Mouse (Mus musculus): ENCODE data around the gene Rab3b.
"Not testable (repeated sequence)": the region's sequence is repeated elsewhere in the genome, so short reads cannot be mapped to it uniquely, and the experiment has no call there.

Rab3b gene

DNA sequence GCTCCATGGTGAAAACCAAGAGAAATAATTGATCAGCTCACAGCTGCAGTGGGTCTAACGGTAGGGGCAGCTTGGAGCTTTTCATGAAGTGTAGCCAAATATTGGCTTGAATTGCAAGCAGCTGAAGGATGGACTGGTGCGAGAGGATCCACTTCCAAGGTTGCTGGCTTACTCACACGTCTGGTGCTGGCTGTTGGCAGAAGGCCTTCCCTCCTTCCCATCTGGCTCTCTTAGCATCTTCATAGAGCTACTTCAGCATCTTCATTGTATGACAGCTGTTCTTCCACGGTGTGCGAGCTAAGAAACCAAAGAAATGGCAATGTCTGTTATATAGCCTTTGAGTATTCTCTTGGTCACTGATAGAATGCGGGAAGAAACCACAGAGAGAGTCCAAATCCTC, 12.0 kb downstream of the Rab3b start:
- DNase-seq (ENCODE audit: low spot score in 2 of 2), result no peak

DNA sequence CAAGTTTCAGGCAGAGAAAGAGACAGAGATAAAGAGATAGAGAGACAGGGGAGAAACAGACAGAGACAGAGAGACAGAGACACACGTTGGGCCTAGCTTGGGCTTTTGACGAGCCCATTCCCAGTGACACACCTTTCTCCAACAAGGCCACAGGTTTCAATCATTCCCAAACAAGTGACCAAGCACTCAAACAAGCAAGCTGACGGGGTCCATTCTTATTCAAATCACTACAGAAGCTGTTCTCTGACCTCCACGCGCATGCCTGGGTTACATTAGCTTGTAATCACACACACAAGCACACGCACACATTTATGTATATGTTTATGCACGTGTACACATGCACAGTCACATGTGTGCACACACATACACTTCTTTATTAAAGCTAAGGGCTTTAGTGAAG, 21.6 kb downstream of the Rab3b start:
- no peak for DNase-seq (ENCODE audit: low spot score in 2 of 2)

DNA sequence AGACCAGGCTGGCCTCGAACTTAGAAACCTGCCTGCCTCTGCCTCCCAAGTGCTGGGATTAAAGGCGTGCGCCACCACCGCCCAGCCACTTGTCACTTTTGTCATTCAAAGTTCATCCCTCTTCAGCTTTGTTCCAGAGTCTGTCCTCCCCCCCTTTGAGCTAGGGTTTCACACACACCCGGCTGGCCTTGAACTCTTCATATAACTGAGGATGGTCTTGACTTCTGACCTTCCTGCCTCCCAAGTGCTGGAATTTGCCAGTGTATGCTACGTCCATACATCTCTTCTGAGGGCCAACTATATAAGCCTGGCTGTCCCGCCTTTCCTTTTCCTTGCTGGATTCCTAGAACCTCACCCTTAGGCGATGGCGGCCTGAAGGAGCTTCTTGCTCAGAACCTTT, 24.0 kb downstream of the Rab3b start:
- no peak for DNase-seq (ENCODE audit: low spot score in 2 of 2)

DNA sequence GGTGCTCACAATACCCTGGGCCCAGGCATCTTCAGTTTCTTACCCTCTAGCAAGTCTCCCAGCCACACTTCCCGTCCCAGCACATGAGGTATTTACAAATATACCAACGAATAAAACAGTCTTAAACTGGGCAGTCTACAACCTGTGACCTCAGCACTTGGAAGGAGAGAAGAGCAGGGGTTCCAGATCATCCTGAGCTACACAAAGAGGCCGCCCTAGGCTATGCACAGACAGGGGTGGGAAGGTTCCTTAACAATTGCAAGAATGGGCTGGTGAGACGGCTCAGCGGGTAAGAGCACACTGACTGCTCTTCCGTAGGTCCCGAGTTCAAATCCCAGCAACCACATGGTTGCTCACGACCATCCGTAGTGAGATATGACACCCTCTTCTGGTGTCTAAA, 24.5 kb downstream of the Rab3b start:
- no peak for DNase-seq (ENCODE audit: low spot score in 2 of 2)

DNA sequence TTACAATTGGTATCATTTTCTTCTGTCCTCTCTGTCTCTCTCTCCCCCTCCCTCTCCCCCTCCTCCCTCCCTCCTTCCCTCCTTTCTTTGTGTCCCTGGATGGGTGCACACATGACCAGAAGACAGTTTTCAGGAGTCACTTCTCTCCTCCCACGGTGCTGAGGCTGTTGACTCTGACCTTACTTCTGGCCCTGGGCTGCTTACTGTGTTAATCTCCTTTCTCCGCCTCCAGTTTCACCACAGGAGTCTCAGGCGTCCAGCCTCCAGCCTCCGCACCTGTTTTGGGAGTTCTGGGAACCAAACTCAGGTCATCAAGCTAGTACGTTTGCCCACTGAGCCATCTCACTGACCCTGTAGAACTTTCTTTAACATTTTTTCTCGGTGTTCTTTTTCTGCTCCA, 25.2 kb downstream of the Rab3b start:
- DNase-seq (ENCODE audit: low spot score in 2 of 2), result no peak

DNA sequence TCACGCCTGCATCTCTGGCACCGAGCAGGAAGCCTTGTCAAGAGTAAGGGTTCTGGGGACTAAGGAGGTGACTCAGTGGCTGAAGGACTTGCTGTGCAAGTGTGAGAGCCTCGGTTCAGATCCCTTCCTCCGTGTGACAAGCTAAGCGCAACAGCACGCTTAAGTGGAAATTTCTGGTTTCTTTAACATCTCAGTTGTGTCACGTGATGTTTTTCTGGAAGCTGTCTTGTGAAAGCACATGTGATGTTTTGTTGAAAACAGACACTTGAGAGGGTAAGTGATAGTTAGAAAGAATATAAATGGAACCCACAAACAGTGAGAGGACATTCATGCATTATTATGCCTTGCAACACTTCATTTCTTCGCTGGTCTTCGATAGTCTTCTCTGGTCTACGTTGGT, 25.9 kb downstream of the Rab3b start:
- DNase-seq (ENCODE audit: low spot score in 2 of 2), result no peak

DNA sequence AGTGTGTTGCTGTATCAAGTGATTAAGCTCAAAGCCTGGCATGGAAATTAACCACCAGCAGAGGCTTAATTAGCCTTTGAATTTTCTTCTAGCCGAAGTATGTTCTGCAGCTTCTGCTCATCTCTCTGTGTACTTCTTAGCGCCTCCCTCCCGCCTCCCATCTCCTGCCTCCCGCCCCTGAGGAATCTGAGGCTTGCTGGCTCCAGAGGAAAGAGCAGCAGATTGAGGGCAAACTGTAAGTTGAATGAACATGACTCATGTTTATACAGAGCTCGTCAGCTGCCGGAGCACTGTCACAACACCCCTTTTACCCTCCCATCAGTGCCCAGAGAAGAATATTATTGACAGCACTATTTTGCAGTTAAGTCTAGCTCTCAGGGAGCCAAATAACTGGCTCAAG, 27.0 kb downstream of the Rab3b start:
- no peak for DNase-seq (ENCODE audit: low spot score in 2 of 2)

DNA sequence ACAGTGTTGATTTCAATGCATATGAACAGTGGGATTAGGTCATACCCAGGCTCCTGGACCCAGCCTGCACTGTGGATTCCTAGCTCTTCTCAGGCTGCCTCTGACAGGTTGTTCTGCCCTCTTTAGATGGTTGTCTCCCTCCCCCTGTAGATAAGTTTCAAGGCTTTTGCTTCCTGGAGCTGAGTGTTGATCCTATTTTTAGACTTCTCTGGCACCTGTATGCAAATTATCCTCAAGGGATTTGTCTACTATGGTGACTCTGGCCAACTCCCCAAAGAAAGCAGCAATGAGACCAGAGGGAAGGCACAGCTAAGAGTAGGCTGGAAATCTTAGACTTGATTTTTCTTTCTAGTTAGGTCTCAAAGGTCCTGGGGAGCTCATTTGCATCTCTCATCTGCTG, 28.6 kb downstream of the Rab3b start:
- no peak for DNase-seq (ENCODE audit: low spot score in 2 of 2)

DNA sequence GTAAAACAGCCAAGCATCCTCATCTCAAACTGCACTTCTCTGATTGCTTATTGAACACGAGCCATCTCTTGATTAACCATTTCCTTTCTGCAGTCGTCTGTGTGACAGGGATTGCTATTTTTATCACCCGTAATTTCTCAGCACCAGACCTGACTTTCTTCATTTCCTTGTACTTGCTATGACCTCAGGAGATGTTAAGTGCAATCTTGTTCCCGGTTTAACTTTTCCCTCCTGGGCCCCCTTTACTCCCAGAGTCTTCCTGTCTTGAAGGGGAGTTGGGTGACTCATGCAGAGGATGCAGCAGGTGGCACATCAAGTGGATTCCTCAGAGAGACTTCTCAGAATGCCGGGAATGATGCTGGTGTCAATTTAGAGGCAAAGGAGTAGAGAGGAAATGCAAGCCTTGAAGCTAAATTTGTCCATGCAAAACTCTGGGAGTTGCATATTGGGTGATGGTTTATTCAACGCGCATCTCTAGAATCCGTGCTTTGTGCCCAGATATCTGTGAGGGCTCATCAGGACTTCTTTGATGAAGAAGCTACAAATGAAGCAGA, 31.1 kb downstream of the Rab3b start:
- no peak for DNase-seq (ENCODE audit: low spot score in 2 of 2)

DNA sequence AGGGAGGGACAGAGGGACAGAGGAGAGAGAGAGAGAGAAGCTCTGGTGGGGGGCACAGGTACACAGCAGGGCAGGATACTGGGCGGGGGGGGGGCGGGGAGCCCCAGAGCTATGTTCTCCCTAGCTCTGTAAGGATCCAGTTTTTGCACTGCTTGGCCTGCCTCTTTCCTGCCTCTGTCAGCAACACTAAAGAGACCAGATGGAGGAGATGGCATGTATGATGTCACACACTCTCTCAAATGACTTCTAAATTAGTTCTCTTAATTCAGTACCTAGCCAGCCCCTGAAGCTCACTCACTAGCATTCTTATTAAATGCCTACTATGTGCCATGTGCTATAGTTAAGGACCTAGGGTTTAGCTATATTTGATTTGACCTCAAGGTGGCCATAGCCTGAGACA, 33.0 kb downstream of the Rab3b start:
- DNase-seq (ENCODE audit: low spot score in 2 of 2), result no peak

DNA sequence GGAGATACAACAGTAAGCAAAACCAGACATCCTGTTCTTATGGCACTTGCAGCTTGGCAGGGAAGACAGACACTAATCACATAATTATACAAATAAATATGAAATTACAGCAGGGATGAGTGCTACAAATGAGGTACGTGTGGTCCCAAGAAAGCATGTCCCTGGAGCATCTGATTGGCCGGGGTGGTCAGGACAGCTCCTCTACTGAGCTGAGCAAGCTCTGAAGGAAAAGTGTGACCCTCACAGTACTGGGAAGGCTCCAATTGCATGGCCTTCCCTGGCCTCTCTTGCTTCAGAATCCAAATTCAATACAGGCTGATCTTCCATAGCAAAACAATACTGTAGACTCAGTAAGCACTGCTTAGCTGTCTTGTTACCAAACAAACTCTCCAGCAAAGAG, 34.3 kb downstream of the Rab3b start:
- no peak for DNase-seq (ENCODE audit: low spot score in 2 of 2)

DNA sequence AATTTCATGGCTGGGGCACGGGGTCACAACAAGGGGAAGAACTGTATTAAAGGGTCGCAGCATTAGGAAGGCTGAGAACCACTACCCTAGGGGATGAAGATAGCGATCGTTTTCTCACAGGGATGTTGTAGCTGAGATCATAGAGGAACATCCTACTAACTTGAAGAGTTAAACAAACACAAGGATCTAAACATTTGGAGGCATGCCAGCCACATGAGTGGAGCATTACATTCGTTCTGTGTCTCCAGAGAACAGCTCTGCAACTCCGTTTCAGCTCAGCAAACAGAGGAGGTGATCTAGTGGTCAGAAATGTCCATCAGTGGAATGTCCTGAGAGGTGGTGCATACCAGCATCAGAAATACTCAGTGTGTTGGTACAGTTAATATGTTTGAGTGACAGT, 35.5 kb downstream of the Rab3b start:
- DNase-seq (ENCODE audit: low spot score in 2 of 2), result no peak

DNA sequence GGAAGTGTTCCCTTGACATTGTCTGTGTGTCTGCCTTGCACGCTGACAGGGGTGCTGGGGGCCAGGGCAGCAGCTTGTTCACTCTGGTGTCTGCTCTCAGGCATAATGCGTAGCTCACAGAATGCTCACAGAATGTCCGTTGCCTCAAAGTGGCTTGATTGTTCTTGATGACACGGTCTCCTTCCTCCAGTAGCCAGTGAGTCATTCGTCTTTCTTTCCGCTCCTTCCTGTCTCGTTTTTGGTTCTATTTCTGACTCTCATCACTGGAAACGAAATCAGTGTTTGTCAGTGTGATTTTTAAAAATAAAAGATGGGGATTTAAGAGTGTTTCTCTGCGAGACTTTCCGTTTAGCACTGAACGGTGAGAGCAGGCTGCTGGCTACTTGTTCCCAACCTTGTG, 36.2 kb downstream of the Rab3b start:
- DNase-seq (ENCODE audit: low spot score in 2 of 2), result no peak

DNA sequence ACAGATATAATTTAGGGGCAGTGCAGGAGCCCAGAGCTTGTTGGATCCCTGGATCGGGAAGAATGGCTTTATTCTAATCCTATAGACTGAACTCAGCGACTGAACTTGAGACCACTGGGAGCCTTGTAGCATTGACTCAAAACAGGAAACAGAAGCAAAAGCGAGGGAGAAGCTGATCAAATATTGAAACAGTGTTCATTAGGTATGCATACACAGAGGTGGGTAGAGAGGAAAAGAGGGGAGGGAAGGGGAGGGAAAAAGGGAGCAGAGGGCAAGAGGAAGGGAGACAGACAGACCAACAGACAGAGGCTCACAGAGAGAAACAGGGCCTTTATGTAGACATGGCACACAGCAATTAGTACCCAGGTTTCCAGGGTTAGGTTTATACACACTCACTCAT, 38.8 kb downstream of the Rab3b start:
- DNase-seq (ENCODE audit: low spot score in 2 of 2), result no peak

DNA sequence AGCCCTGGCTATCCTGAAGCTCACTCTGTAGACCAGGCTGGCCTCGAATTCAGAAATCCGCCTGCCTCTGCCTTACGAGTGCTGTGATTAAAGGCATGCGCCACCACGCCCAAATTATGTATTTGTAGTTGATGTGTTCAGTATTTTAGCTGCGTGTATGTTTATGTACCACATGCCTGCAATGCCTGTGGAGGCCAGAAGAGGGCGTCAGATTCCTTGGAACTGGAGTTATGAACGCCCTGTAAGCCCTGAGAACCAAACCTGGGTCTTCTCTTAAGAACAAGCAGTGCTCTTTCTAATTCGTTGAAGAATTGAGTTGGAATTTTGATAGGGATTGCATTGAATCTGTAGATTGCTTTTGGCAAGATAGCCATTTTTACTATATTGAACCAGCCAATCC, 49.1 kb downstream of the Rab3b start:
- not testable (repeated sequence) for DNase-seq (ENCODE audit: low spot score in 2 of 2)

DNA sequence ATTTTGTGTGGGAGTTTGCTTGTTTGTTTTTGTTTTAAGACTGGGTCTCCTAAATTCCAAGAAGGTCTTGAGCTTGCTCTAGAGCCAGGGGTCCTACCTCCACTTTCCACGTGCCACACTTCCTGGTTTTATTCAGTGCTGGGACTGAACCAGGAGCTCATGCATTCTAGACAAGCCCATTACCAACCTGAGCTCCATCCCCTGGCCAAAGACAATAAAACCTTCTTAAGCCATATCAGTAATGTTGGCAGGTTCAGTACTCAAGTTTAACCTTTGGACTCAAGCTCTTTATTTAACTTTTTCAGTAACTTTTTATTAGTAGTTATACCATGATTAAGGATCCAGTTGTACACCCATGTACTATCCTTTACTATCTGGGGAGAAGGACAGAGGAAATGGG, 54.3 kb downstream of the Rab3b start:
- no peak for DNase-seq (ENCODE audit: low spot score in 2 of 2)

DNA sequence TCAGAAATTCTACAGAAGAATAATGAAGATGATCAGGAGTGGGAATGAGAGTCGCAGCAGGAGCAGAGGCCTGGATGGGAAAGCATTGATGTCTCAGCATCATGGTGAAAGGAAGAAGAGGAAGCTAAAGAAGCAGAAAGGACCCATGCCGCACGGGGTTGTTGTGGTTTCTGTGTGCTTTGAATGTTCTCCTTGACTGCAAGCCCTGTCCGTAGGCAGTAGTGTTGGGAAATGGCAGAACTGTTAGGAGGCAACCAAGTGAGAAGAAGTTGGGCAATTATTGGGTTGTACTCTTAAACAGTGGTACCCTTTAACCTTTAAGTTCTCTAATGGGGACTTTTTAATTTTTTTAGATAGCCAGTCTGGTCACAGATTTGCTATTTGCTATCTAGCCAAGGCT, 56.0 kb downstream of the Rab3b start:
- DNase-seq (ENCODE audit: low spot score in 2 of 2), result no peak

DNA sequence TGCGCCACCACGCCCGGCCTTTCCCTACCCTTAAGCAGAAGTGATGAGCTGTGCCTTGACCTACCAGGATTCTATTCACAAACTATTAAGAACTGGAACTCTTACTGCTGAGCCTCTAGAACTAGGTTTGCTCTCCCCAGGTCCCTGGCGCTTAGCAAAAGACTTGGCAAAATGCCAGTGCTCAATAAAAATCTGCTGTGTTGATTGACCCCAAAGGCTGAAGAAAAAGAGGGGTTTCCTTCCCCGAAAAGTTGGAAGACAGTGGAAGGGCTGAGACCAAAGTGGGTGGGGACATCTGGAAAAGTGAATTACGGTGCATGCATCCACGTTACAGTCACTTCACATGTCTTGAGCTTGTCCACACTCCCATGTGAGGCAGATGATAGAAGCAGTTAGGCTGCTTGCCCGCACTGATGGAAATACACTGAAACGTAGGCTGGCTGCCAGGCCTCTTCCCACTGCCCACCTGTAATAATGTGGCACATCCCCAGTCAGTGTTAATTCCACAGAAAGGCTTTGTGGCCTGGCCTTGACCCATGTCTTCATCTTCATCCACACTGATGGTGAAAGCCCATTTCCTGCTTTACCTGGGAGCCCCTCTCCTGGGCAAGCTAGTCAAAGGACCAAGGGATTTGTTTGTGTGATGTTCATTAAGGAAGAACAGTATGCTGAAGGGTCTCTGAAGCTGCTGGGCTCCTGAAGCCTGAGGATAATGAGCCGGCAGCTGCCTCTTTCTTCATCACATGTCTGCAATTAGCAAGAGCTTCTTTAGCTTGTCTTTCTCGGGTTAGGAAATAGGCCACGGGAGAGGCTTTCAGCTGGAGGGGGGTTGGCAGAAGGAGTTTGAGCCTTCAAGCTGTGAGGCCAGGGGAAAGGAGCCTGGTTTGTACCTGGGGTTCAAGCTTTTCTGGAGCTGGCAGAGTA, 59.2 kb downstream of the Rab3b start:
- DNase-seq (ENCODE audit: low spot score in 2 of 2), result no peak

DNA sequence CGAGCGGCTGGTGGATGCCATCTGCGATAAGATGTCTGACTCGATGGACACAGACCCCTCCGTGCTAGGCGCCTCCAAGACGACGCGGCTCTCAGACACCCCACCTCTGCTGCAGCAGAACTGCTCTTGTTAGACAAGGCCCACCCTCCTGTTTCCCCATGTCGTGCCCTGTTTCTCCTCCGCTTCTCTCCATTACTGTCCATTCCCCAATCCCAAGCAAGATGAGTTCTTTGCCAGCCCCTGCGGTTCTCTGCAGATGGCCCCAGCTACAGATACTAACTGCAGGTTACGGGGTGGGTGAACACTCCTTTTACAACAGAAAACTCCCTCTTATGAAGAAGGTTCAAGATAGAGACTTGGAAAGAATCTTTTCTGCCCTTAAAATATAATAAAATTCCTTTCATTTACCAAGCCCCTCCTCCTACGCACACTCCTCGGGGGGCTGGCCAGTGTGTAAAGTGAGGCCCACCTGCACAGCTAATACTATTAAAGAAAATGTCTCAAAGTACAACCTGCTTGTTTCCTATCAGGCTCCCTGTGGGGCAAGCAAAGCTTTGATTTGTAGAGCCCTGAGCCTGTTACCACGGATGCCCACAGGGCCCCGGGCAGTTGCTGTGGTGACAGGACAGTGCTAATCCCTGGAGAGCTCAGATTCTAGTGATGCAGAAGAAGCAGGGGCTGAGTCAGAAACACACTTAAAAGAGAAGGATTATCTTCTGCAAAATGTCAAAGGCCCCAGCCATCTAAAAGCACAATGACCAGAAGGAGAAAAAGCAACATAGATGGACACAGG, 62.0 kb downstream of the Rab3b start:
- DNase-seq (ENCODE audit: low spot score in 2 of 2), result no peak

DNA sequence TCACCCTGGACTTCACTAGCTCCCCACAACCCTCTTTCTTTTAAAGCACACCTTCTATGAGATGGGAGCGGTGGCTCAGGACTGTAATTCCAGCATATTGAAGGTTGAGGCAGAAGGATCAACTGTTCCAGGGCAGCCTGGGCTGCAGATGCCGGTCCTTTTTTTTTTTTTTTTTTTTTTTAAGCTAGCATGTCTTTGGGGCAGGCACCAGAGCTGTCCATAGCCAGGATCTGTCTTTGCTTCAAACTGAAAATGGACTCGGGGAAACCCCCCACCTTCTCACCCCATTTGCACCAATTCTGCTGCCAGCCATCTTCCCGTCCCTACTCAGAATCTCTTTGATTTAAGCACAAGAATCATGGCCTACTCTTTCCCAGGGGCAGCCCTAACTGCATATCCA, 63.3 kb downstream of the Rab3b start:
- no peak for DNase-seq (ENCODE audit: low spot score in 2 of 2)

DNA sequence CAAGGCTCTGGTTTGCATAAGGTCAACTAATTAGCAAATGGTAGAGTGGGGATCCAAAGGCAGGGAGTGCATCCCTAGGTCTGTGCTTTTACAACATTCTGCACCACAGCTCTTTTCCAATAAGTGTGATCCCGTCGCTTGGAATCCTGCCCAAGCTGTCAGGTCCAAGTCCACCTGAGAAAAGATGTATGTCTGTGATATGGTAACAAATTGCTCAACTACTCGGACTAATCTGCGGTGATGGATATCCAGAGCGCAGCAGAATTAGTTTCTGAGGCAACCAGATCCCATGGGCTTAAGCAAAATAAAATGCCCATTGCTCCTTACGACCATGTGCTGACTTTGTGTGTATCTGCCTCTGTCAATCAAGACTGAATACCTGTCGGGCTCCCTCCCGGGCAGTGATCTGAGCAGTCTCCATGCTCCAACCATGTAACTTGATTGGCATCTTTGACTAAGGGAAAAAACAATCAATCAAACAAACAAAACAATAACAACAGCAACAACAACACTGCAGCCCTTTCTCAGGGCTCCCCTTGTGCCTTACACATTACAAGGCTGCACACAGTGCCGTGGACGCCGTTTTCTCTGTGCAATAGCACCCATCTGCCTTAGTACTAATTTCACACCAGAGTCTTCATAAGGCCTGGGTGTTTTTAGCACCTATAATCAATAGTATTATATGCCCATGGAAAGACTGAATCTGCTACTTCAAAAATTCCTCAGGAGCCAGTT, 64.3 kb downstream of the Rab3b start:
- no peak for DNase-seq (ENCODE audit: low spot score in 2 of 2)

DNA sequence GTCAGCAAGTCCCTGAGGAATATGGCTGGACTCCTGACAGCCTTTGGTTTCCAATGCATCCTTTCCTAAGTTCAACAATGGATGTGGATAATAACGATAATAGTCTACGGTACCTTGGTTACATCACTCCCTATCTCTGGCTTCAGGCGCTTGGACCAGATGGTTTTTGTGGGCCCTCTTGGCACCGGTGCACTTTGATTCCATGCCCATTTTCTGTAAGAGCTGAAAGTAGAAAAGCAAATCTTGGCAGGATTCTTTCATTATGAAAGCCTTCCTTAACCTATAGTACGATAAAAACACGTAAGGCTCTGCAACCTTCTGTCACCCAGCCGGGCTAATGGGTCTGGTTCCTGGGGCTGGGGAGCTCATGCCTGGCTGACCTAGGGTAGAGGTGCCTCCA, 70.3 kb downstream of the Rab3b start:
- DNase-seq (ENCODE audit: low spot score in 2 of 2), result no peak
